Mouse (Mus musculus) heart, postnatal 0 days (tissue): ENCODE results near the gene Kcnc3. TPM values are rescaled to one million over a fixed set of nuclear protein-coding genes. Genes with fewer than 3 reads are reported as not detected.

Experiments
- ATAC-seq: fragments of 200-750 bp; cut with Nextera tagmentation; 2 replicates; pipeline ENCODE4 v1.8.0; 2017; ENCODE audit warnings: low read depth, moderate number of reproducible peaks, moderate library complexity; ENCODE audit not compliant: insufficient read depth
- DNase-seq: peaks from one replicate; pipeline ENCODE4 v3.0.0-alpha.2; 2016; ENCODE audit warnings: low spot score
- H3K27ac ChIP-seq: fragments of 300-500 bp; sonication (generic); 2 replicates; pipeline ENCODE4 v1.5.1; 2014; ENCODE audit warnings: low read depth, mild to moderate bottlenecking
- H3K27me3 ChIP-seq: fragments of 300-500 bp; sonication (generic); 2 replicates; pipeline ENCODE4 v1.6.1; 2014; ENCODE audit warnings: low read length, mixed read lengths; ENCODE audit not compliant: control insufficient read depth, insufficient read depth
- H3K36me3 ChIP-seq: fragments of 300-500 bp; sonication (generic); replicated peaks from 2 replicates; pipeline ENCODE4 v1.6.1; 2014; ENCODE audit warnings: low read length, mixed read lengths; ENCODE audit not compliant: control insufficient read depth, insufficient read depth
- H3K4me1 ChIP-seq: fragments of 300-500 bp; sonication (generic); 2 replicates; pipeline ENCODE4 v1.6.1; 2014; ENCODE audit warnings: antibody characterized with exemption; ENCODE audit not compliant: control insufficient read depth, insufficient read depth
- H3K4me2 ChIP-seq: fragments of 300-500 bp; sonication (generic); 2 replicates; pipeline ENCODE4 v1.6.1; 2014; ENCODE audit warnings: low read depth, mild to moderate bottlenecking, low read length, moderate library complexity
- H3K4me3 ChIP-seq: fragments of 300-500 bp; sonication (generic); 2 replicates; pipeline ENCODE4 v1.5.1; 2014; ENCODE audit warnings: low read depth, low read length
- H3K9ac ChIP-seq: fragments of 300-500 bp; sonication (generic); replicated peaks from 2 replicates; pipeline ENCODE4 v1.6.1; 2014; ENCODE audit warnings: low read depth, low read length, mixed read lengths
- H3K9me3 ChIP-seq: fragments of 300-500 bp; sonication (generic); replicated peaks from 2 replicates; pipeline ENCODE4 v1.6.1; 2016; ENCODE audit warnings: low read length; ENCODE audit not compliant: control insufficient read depth
- CTCF ChIP-seq: IDR thresholded peaks from 2 replicates; pipeline ENCODE4 v1.5.1; 2016; ENCODE audit warnings: antibody characterized with exemption, control low read depth, low read depth
- EP300 ChIP-seq: IDR thresholded peaks from 2 replicates; pipeline ENCODE4 v1.6.1; 2016; ENCODE audit warnings: antibody characterized with exemption, low read depth
- WGBS: fragments of 180-500 bp; shearing (Covaris S2); extraction: QIAGEN DNeasy Blood & Tissue Kit; methylation state at CpG from one replicate; pipeline ENCODE4 v1.1.7; 2014; 5-methylcytosine and 5-hydroxymethylcytosine counted together
- polyA plus RNA-seq: library from polyadenylated mRNA; unstranded; fragments of >200 nt; fragmentation: Nextera tagmentation; extraction: Ambion mirVana; gene quantifications from 2 replicates; pipeline ENCODE4 v1.2.1, GENCODE M21; 2015
- total RNA-seq: library from RNA; depleted of rRNA; stranded (reverse); fragments of >200 nt; gene quantifications from 2 replicates; pipeline ENCODE4 v1.2.3, GENCODE M21; 2014; ENCODE audit warnings: low replicate concordance

Gene Kcnc3
- total and polyA plus RNA-seq, 2 experiments from 2014 or later = not detected

- WGBS = 48% methylated on average over 7 of the region's 7 CpGs
- ATAC-seq = no peak
- H3K27me3 ChIP-seq = peaks cover 21% of the 10 kb centered on the region; the same call in 1 of the 2 replicates
Observed at GRCm38 (mm10) chr7:44647042-44647724, 56.7 kb downstream of the Kcnc3 start.

GRCm38 (mm10) chr7:44647729-44648128, 57.3 kb downstream of the Kcnc3 start:
- WGBS = 58% methylated on average over 10 of the region's 10 CpGs
- Histone ChIP-seq H3K27ac (no peak overlapping the region), H3K4me2 (no peak overlapping the region), H3K4me1 (no peaks in the 10 kb centered on the region), H3K9ac (no peak overlapping the region), H3K36me3 (no peaks in the 10 kb centered on the region), H3K9me3 (no peaks in the 10 kb centered on the region), H3K4me3 (no peak overlapping the region), H3K27me3 (peaks cover 21% of the 10 kb centered on the region; the same call in 1 of the 2 replicates)
- DNase-seq (peak; percentile 19), ATAC-seq (peak; percentile 41; the same call in 1 of the 2 replicates)
- TF ChIP-seq EP300 (no peak), CTCF (no peak)

More at GRCm38 (mm10) chr7:44647042-44647724, 56.7 kb downstream of the Kcnc3 start:
- TF ChIP-seq EP300 (no peak), CTCF (peak; percentile 57)
- no peak overlapping the region for H3K27ac ChIP-seq
- no peaks in the 10 kb centered on the region for H3K36me3 ChIP-seq
- DNase-seq = peak; percentile 41
- H3K4me1 ChIP-seq = no peaks in the 10 kb centered on the region
- no peak overlapping the region for H3K4me3 ChIP-seq
- no peak overlapping the region for H3K4me2 ChIP-seq
- no peaks in the 10 kb centered on the region for H3K9me3 ChIP-seq
- H3K9ac ChIP-seq = no peak overlapping the region

- H3K27ac ChIP-seq = no peak overlapping the region
- ATAC-seq (no peak), DNase-seq (no peak)
- H3K36me3 ChIP-seq = no peaks in the 10 kb centered on the region
- peaks cover 18% of the 10 kb centered on the region; the same call in 1 of the 2 replicates for H3K27me3 ChIP-seq
- 64% methylated on average over 8 of the region's 8 CpGs for whole genome bisulfite sequencing
- no peak overlapping the region for H3K4me3 ChIP-seq
- no peak overlapping the region for H3K4me2 ChIP-seq
- TF ChIP-seq CTCF (no peak), EP300 (no peak)
- no peaks in the 10 kb centered on the region for H3K4me1 ChIP-seq
- H3K9ac ChIP-seq = no peak overlapping the region
- no peaks in the 10 kb centered on the region for H3K9me3 ChIP-seq
Observed at GRCm38 (mm10) chr7:44649094-44649610, 58.7 kb downstream of the Kcnc3 start.

GRCm38 (mm10) chr7:44649990-44650389, 59.5 kb downstream of the Kcnc3 start:
- no peak for TF ChIP-seq EP300
- peak; percentile 73 for TF ChIP-seq CTCF
- H3K4me3 ChIP-seq = no peak overlapping the region
- DNase-seq (no peak), ATAC-seq (no peak)
- peaks cover 11% of the 10 kb centered on the region; the same call in 1 of the 2 replicates for H3K27me3 ChIP-seq
- H3K27ac ChIP-seq = no peak overlapping the region
- H3K4me1 ChIP-seq = no peaks in the 10 kb centered on the region
- no peak overlapping the region for H3K4me2 ChIP-seq
- H3K9me3 ChIP-seq = no peaks in the 10 kb centered on the region
- WGBS = 8% methylated on average over 4 of the region's 4 CpGs
- H3K36me3 ChIP-seq = no peaks in the 10 kb centered on the region
- H3K9ac ChIP-seq = no peak overlapping the region

- TF ChIP-seq CTCF = no peak
- no peak for TF ChIP-seq EP300
- Histone ChIP-seq H3K36me3 (no peaks in the 10 kb centered on the region), H3K27ac (no peak overlapping the region), H3K9ac (no peak overlapping the region), H3K4me2 (no peak overlapping the region), H3K4me3 (no peak overlapping the region), H3K9me3 (no peaks in the 10 kb centered on the region), H3K4me1 (no peaks in the 10 kb centered on the region), H3K27me3 (0 out of 2 replicates have a peak, but pooled peaks cover 5% of the 10 kb centered on the region)
- 59% methylated on average over 7 of the region's 7 CpGs for WGBS
- ATAC-seq (no peak), DNase-seq (no peak)
Observed at GRCm38 (mm10) chr7:44651416-44651815, 61.0 kb downstream of the Kcnc3 start.
